Mouse (Mus musculus) adrenal gland (tissue): ENCODE data around the gene 4930564D02Rik.

Experiments used
- intact Hi-C: fragments of 180-260 bp; cut with DNase I; formaldehyde crosslinking; loops from one replicate; pipeline ENCODE4 v1.15.1; 2025
- long read RNA-seq, 2 experiments: library from polyadenylated mRNA; unstranded; transcript quantifications; one replicate each; pipeline ENCODE4 v2.0.0; 2020; ENCODE audit warnings: borderline replicate concordance in 1 of 2; ENCODE audit not compliant: insufficient replicate concordance in 1 of 2

Gene 4930564D02Rik
- long read RNA-seq, experiment 1 = 0 reads
- long read RNA-seq, experiment 2 = 0 reads

DNA sequence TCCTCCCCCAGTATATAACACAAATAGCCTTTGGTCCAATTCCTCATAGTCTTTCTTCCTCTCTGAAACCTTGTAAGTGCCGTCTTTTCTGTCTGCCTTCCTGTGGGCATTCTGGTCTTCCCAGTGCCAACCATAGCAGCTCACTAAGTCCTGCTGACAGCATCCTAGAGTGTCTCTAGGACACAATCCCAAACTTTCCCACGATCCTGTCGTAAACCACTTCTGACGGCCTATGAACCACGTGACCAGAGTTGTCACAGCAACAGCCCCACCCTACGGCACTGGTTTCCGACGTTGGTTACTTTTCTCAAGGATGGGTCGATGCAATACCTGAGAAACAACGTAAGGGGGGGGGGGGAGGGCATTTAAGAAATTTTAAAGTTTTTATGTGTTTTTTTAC lies at the start of gene 4930564D02Rik:
Gene 4930564D02Rik, plus strand, starts transcription at position 301 of the 400 bp plus-strand sequence.
- intact Hi-C loops = no loop called here

DNA sequence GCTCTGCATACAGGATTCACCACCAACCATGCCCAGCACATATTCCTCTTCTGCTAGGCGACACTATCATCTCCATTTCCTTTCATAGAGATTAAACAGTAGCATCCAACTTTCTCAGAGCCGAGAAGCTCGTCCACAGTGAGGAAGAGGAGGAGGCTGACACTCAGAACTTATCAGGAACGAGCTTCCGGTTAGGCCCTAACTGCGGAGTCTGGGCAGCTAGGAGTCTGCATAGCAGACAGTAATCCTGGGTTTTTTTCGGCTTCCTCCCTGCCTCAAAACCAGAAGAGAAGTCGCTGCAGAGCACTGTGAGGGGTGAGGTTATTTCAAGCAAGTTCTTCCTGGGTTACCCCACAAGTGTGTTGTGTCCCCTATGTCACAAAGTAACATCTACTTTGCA lies 49.3 kb upstream of the 4930564D02Rik start:
- intact Hi-C loops = no loop called here

DNA sequence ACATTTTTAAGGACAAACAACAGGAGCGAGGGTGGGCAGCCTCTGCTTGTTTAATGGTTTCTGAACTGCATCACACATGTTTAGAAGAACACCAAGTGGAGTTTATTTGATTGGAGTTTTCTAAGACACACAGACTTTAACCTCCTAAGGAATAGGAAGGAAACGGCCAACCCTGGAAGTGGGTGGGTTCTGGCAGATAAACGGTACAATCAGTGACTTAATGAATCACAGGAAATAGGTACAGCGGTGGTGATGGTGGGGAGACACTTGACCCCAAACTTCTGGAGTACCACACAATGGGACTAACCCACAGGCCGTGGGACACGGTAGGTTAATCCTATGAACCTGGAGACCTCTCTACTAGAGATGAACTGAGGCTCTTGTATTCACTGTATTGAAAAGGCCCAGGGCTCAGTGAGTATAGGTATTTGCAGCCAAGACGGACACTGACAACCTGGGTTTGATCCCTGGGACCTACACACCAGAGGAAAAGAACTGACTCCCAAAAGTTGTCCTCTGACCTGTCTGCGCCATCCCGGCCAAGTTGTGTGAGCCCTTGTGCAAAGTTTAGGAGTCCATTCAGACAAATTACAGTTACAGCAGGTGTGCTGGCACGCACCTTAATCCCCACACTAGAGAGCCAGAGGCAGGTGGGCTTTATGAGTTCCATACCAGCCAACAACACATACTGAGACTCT lies 48.4 kb upstream of the 4930564D02Rik start:
- intact Hi-C loops = no loop called here

DNA sequence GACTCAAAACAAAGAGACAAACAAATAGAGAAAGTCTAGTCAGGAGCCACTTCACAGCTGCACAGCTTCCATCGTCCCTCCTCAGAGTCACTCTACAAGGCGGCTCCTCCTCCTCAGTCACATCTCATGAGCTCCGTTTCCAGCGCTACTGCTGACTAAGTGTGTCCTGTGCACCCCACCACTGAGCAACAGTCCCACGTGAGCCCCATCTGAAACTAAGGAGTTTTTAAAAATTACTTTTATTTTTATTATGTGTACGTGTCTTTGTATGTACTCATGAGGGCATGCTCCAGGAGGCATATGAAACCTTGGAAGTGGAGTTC lies 47.9 kb upstream of the 4930564D02Rik start:
- intact Hi-C loops = no loop called here

DNA sequence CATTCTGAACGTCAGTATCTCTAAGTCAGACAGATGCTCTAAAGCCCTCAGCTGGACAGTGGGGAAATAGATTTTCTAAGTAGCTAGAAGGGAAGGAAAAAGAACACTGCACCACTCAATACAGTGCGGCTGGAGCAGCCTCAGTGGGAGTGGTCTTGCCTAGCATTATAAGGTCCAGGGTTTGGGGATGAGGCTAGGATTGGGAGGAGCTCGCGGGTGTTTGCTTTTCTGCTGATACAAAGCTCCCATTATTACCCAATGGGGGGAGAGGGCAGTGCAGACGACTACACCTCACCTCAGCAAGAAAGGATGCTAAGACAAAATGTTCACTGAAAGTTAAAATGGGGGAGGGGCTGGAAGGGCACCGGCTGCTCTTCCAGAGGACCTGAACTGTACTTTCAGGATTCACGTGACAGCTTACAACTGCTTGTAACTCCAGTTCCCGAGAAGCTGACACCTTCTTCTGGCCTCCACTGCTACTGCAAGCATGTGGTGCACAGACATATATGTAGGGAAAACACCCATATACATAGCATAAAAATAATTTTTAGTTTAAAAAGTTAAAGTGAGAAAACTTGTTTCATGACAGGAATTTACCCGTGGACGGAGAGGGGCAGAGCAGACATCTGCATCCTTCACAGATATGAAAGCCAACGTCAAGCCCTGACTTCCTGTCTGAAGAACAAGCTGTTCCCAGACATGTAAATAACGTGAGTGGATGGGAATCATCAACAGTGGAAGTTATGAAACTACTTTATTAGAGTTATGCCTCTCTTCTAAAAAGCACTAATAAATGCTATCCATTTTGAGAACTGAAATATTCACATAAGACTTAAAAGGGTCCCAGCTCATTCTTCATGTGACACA lies 46.6 kb upstream of the 4930564D02Rik start:
- intact Hi-C loops = no loop called here

DNA sequence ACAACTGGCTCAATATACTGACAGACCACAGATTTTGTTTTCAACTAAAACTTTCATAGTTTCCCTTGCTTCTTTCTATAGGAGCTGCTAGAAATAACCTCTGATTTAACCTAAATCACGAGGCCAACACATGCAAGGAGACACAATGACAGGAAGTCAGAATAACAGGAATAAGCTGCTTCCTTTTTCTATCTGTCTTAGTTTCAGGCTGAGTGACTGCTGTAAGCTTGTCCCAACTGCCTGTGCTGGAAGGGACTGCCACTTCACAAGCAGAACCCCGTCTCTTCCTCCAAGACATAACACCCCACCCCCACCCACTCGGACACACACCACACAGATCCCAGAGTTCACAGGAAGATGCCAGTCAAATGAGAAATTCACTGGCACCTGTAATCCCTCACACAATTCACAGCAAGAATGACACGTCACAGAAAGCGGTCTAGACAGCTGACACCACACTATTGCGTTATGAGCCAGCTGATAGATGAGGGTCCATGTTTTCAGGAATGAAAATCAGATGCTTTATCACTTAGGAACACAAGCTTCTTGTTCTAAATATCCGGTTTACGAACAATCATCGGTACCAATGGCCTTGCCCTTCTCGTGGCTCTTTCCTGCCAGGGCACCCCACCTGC lies 43.2 kb upstream of the 4930564D02Rik start:
- intact Hi-C loops = no loop called here

DNA sequence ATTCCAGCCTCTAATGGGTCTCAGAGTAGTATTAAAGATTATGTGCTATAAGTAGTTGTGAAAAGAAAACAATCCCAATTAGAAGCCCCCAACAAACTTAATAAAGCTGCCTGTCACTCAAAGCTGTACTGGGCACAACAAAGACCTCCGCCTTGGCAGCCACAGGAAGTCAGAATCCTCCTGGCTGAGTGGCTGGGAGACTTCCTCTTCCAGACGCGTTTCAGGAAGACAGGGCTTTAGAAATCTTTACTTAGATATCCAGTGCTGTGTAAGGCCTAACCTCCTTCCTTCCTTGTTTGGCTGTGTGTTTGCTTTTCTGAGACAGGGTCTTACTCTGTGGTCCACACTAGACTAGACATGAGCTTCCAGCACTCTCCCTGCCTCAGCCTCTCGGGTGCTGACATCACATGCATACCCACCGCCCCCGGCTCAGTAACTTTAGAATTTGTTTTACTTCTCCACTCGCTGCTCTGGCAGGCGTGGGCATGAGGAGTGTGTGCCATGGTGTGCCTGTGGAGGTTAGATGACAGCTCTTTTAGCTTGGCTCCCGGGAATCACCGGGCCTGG lies 30.3 kb upstream of the 4930564D02Rik start:
- intact Hi-C loops = no loop called here

DNA sequence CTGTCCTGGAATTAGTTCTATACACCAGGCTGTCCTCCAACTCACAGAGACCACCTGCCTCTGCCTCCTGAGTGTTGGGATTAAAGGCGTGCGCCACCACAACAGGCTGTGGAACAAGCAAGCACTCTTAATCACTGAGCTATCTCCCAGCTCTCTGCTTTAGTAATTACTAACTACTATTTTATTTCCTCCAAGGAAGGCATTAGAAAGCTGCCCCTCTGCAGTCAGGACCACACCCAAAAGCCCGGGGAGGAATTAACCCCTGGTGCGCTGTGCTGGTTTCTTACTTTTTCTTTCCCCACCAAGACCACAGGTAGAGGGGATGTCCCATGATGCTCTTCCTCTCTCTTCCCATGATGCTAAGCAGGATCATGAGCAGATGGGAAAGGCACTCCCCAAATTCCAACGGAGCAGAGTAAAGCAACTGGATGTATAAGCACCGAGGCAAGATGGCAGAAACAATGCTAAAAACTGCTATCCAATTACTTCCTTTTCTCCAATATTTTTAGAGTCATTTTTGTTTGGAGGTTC lies 29.3 kb upstream of the 4930564D02Rik start:
- intact Hi-C loops = no loop called here

DNA sequence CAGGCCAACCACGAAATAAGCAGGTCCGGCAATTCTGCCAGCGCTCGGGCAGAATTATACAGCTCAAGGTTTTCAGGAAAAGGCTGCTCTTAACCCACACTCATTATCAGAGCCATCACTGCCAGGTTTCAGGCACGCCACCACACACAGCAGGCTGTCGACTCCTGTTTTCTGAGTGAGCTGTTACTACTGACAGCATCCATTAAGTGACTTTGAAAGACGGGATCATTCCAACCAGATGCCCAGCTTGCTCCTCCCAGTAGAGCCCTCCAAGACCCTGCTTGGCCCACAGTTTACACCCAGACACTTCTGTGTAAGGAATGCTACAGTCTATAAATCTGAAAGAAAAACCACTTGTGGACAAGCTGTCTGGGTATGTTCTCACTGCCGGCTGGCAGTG lies 26.6 kb upstream of the 4930564D02Rik start:
- intact Hi-C loops = no loop called here

DNA sequence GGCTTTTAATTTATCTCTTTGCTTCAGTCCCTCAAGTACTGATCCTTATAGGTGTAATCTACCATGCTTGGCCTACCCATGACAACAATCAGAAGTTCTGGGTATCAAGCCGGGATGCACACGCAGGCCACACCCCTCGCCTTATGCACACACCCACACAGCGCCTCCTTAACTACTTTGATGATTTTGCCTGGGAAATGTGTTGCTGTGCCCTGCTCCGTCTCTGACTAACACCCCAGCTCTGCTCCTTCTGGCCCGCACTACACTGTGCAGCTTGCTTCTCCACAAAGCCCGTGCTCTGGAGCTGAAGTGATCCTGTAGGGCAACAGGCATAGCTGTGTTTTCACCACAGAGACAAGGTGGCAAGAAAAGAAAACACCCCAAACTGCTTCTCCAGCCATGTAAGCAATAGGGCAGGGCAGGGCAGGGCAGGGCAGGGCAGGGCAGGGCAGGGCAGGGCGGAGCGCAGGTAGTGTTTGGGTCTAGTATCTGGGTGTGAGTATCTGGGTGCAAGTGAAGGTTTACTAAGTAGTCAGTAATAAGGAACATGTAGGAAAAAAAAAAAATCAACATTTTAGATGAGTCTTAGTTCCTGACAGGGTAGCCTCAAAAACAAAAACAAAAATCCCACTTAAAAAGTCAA lies 25.5 kb upstream of the 4930564D02Rik start:
- intact Hi-C loops = no loop called here

DNA sequence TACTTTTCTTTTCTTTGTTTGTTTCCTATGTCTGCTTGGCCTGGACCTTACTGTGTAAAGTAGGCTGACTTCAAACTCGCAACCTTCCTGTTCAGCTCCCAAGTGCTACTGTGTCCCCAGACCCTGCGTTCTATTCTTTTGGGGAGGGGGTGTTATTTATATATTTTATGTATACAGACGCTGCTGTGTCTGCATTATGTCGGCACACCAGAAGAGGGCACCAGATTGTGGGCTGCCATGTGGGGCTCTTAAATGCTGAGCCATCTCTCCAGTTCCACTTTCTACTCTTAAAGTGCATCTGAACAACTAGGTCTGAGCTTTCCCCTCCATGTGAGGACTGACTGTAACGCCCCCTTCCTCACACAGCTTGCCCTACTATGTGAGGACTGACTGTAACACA lies 22.9 kb upstream of the 4930564D02Rik start:
- intact Hi-C loops = no loop called here

DNA sequence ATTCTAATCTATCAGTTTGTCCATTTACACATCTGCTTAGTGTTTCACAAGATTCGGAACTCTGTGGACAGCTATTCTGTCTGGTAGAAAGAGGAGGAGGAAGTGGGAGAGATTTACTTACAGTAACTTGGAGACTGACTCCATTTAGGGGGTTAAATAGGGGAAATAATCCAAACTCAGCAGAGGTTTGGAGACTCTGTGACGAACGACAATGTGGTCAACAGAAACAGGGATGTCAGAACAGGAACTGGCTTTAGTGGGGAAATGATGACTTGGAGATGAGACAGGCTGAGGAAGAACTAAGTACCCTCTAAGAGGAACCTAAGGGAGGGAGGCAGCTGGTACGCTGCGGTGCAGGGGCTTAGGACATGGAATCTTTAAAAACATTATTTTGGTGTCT lies 19.8 kb upstream of the 4930564D02Rik start:
- intact Hi-C loops = no loop called here

DNA sequence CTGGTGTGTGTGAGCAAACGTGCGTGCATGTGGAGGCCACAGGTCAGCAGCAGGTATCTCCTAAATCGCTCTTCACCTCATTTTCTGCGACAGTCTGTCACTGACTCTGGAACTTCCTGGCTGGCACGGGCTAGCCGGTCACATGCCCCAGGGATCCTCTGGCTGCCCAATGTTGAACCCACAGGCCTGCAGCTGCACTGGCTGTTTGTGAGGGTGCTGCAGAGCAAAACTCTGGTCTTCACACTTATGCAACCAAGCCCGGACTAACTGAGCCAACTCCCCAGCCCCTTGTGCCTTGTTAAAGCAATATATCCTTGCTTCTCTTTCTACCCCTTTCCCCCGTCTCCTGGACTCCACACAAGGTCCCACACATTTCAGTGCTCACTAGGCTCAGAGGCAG lies 19.0 kb upstream of the 4930564D02Rik start:
- intact Hi-C loops = no loop called here

DNA sequence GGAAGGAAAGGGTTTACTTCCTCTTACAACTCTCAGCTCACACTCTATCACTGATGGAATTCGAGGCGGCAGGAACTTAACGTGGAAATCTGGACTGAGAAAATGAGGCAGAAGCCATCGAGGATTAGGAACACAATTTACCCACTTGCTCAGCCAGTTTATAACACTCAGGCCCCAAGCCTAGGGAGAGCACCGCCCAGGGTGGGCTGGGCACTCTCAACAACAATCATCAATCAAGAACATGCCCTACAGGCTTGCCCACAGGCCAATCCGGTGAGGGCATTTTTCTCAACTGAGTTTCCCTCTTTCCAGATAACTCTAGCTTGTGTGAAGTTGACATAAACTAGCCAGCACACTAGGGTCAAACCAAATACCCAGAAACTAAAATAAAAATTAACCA lies 16.8 kb upstream of the 4930564D02Rik start:
- intact Hi-C loops = no loop called here

DNA sequence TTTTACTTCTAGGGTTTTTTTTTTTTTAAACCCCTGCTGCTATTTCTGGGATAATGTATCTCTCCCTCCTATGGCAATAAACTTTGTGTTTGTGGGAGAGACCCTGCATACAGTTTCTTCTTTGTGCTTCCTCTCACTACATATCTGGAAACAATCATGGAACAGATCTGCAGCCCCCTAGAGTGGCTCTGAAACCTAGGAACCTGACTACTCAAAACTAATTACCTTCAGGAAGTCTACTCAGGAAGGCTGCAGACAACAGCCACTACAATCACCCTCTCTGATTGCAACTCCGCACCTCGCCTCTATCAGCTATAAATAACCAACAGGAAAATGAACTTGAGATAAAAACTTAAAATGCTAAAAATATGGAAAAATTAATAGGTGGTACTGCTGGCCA lies 15.5 kb upstream of the 4930564D02Rik start:
- intact Hi-C loops = no loop called here

DNA sequence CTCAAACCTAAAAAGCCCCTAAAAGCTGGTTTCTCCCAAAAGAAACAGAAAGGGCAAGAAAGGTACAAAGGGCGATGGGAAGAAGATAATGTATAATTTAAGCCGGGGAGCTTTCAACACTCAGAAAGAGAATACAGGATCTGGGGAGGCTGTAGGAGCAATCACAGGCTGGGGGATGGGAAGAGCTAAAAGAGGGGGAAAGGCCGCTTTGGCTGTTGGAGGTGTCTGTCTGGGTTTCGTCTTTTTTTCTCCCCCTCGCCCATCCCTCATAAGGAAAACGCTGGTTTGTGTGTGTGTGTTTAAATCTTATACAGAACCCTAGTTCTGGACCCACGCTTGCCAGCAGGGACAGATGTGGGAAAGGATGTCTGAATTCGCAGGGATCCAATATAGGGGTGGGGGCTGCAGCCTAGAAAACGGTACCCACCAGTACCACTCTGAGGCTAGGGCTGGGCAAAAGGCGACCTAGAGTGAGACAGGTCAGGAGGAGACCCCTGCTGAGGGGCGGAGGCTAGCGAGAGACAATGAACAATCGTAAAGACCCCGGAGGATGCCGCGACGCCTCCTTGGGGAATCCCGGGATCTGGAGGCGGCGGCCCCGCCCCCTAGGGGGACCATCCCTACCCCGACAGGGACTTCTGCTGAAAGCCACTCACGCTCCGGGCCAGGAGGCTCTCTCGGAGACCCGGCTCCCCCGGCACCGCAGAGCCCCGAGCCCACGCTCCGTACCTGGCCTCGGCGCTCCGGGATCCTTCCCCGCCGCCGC lies 14.3 kb upstream of the 4930564D02Rik start:
- intact Hi-C loops = no loop called here

DNA sequence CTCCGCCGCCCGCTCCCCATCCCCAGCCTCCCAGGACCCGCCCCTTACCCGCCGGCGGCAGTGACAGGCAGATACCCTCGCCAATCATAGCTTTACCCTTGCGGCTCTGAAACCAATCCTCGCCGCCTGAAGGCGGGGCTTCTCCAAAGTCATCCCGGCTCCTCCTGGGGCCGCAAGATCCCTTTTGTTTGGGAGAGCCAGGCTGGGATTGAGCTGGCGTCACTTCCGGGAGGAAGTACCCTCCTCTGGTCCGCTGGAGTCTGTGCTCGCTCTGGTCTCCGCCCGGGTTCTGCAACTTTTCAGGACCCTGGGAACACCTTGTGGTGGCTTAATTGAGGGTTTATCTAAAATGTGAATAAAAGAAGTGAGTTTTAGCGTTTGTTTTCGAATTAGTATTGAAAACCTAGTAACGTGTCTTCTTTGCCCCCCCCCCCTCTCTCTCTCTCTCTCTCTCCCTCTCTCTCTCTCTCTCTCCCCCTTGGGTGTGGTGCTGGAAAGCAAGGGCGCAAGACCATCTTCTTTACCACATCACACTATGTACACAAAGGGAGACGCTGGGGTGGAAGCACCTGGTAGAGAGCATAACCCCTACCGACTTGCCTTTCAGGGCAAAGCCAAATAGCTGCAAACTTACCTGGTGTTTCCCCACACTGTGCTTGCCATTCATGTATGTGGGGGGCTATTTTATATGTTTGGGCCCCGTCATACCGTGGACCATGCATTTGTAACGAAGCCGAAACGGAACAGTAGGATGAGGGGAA lies 13.5 kb upstream of the 4930564D02Rik start, which contains the start of gene Cttnbp2nl:
Gene Cttnbp2nl, minus strand, starts transcription at position 210 of the 761 bp plus-strand sequence.
- intact Hi-C loops = no loop called here

DNA sequence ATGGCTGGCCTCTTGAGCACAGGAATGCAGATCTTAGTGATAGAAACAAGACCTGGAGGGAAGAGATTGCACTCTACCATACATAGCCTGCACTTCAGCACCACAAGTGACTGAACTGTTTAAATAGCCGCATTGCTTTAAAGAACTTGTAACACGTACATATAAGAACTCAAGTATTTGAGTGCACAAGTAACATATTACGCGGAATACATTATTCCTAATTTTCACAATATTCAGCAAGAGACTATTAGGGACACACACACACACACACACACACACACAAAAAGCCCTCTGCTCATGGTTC lies 13.0 kb upstream of the 4930564D02Rik start:
- intact Hi-C loops = no loop called here

DNA sequence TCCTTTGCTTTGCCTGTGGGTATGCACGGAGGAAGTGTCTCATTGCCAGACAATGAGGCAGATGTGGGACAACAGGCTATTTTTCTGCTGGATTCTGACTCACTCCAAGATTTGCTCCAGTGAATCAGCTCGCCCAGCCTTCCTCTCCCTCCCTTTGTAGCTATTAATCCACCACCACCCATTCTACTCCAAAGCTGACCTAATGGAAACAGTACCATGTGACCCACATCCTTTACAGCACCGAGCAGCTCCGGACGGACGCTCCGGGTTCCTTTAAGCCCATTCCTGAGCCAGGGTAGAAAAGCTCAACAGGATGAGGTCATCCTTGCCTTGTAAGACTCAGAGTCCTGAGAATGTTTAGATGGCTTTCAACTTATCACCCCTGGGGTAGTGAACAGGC lies 11.7 kb upstream of the 4930564D02Rik start:
- intact Hi-C loops = loop anchor here (5.0 kb wide), 2 partner anchors 268 to 283 kb away; partner anchors contain the start of gene Rhoc

DNA sequence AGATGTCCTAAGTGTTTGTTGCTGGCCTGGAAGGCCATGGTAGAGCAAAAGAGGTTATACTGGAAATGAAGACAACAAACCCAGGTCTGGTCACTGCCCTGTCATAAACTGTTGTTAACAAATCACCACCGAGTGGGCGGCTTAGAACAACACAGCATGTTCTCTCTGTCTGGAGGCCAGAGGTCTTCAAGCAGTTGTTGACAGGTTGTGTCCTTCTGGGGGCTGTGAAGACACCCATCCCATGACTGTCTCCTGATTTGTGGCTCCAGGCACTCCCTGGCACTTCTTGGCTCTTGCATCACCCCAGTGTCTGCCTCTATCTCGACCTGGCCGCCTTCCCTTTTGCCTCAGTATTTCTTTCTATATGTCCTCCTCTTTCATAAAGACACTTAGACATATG lies 11.0 kb upstream of the 4930564D02Rik start:
- intact Hi-C loops = loop anchor here (5.0 kb wide), 2 partner anchors 268 to 283 kb away; partner anchors contain the start of gene Rhoc
